Mouse (Mus musculus): ENCODE data around the gene Car10. TPM values are rescaled to one million over a fixed set of nuclear protein-coding genes. Genes with fewer than 3 reads are reported as not detected.

Gene Car10
- polyA plus RNA-seq, 1 experiment, result not detected

DNA sequence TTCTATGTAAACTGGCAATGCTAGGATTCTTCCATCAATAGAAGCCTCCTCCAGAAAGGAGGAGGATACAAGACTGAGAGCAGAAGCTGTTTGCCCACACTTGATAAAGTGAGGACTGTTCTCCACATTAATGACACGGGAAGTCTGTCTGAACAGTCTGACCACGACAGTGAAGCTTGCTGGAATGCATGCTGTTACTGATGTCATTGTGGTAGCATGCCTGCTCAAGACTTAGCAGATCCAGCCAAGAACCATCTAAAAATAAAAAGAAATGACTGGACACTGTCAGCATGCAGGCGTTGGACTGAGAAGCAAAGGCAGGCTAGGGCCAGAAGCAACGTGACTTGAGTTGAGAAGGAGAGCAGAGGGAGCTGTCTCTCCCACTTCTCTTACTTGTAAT lies 87.6 kb downstream of the Car10 start:
- no peak for TF ChIP-seq TCF12 (IDR thresholded peaks at IDR 0.05; ENCODE audit: insufficient read depth, poor library complexity, severe bottlenecking)
- no peaks in the 10 kb centered on the region for H3K27me3 ChIP-seq (ENCODE audit: control insufficient read depth, insufficient read depth, insufficient read length)
- H3K36me3 ChIP-seq (ENCODE audit: control insufficient read depth, insufficient read depth), result no peaks in the 10 kb centered on the region
- no peak overlapping the region for H3K4me2 ChIP-seq (ENCODE audit: low read depth)
- H3ac ChIP-seq (ENCODE audit: control insufficient read depth, insufficient read length), result no peak overlapping the region
- no peak overlapping the region for H3K4me3 ChIP-seq
- H3K79me2 ChIP-seq (ENCODE audit: control insufficient read depth, insufficient read depth), result no peaks in the 10 kb centered on the region

DNA sequence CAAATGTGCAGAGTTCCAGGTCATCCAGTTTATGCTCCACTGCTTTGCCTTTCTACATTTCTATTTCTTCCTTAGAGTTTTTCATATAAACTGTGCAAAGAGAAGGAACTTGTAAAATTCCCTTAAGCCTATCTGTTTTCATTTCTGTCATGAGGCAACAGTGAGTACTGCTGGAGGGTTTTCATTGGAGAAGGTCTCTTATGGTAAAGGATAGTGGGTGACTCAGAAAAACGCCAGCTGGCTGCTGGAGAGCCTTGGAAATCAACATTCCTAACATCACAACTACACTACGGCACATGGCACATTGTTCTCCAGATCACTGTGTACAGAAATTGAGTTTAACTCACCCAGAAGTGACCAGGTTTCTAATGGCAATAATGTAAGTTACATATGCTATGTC lies 88.3 kb downstream of the Car10 start:
- no peak for TF ChIP-seq MYOD1 (IDR thresholded peaks at IDR 0.05; ENCODE audit: control insufficient read depth in 1 of 3, insufficient read length in 2 of 3, low read depth in 2 of 3)
- no peak for TF ChIP-seq CEBPB (IDR thresholded peaks at IDR 0.05; ENCODE audit: insufficient read depth, poor library complexity, severe bottlenecking)
- TF ChIP-seq SRF (IDR thresholded peaks at IDR 0.05; ENCODE audit: control insufficient read depth, insufficient read length, low read depth), result no peak
- TF ChIP-seq MYOG (IDR thresholded peaks at IDR 0.05; ENCODE audit: control insufficient read depth in 1 of 3, insufficient read depth in 1 of 3, insufficient read length in 2 of 3, low read depth in 2 of 3), result no peak
- no peak for TF ChIP-seq POLR2A (IDR thresholded peaks at IDR 0.05; ENCODE audit: insufficient read length, low read depth)
- H3K4me2 ChIP-seq (ENCODE audit: low read depth), result no peak overlapping the region
- no peak overlapping the region for H3ac ChIP-seq (ENCODE audit: control insufficient read depth, insufficient read length)
- no peaks in the 10 kb centered on the region for H3K27me3 ChIP-seq (ENCODE audit: control insufficient read depth, insufficient read depth, insufficient read length)
- H3K4me3 ChIP-seq, result no peak overlapping the region
- H3K79me2 ChIP-seq (ENCODE audit: control insufficient read depth, insufficient read depth), result no peaks in the 10 kb centered on the region
- no peaks in the 10 kb centered on the region for H3K36me3 ChIP-seq (ENCODE audit: control insufficient read depth, insufficient read depth)

DNA sequence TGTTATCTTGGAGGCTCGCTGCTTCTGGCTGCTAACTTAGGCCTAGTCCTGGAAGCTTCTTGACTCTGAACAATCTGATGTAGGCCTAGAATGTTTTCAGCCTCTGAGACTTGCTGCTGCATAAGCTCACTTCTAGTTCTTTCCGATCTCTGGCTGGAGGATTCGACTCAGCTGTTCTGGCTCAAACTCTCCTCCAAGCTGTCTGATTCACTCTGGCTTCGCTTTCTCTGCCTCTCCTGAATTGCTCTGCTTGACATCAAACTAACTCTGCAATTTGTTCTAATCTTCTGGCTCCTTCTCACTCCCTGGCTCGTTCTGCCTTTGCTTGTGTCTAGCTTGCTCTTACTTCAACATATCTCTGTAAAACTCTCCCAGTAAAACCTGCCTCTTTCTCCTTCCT lies 90.8 kb downstream of the Car10 start:
- H3K79me2 ChIP-seq (ENCODE audit: control insufficient read depth, insufficient read depth), result no peaks in the 10 kb centered on the region
- H3K36me3 ChIP-seq (ENCODE audit: control insufficient read depth, insufficient read depth), result no peaks in the 10 kb centered on the region
- TF ChIP-seq USF1 (IDR thresholded peaks at IDR 0.05; ENCODE audit: low read depth), result no peak
- TF ChIP-seq TCF12 (IDR thresholded peaks at IDR 0.05; ENCODE audit: insufficient read depth, poor library complexity, severe bottlenecking), result no peak
- TF ChIP-seq MAX (IDR thresholded peaks at IDR 0.05; ENCODE audit: low read depth), result no peak
- TF ChIP-seq E2F4 (IDR thresholded peaks at IDR 0.05; ENCODE audit: insufficient read depth), result no peak
- TF ChIP-seq POLR2AphosphoS2 (IDR thresholded peaks at IDR 0.05; ENCODE audit: insufficient read length, low read depth), result no peak
- TF ChIP-seq MYOD1 (IDR thresholded peaks at IDR 0.05; ENCODE audit: control insufficient read depth in 1 of 3, insufficient read length in 2 of 3, low read depth in 2 of 3), result no peak
- TF ChIP-seq REST (IDR thresholded peaks at IDR 0.05; ENCODE audit: insufficient read depth, insufficient read length), result no peak
- no peak for TF ChIP-seq SRF (IDR thresholded peaks at IDR 0.05; ENCODE audit: control insufficient read depth, insufficient read length, low read depth)
- no peak for TF ChIP-seq TCF3 (IDR thresholded peaks at IDR 0.05; ENCODE audit: insufficient read length, low read depth)
- no peak for TF ChIP-seq MYOG (IDR thresholded peaks at IDR 0.05; ENCODE audit: control insufficient read depth in 1 of 3, insufficient read depth in 1 of 3, insufficient read length in 2 of 3, low read depth in 2 of 3)
- TF ChIP-seq CEBPB (IDR thresholded peaks at IDR 0.05; ENCODE audit: insufficient read depth, poor library complexity, severe bottlenecking), result no peak
- no peak for TF ChIP-seq POLR2A (IDR thresholded peaks at IDR 0.05; ENCODE audit: insufficient read length, low read depth)
- H3K4me2 ChIP-seq (ENCODE audit: low read depth), result no peak overlapping the region
- H3K4me3 ChIP-seq, result no peak overlapping the region
- no peaks in the 10 kb centered on the region for H3K27me3 ChIP-seq (ENCODE audit: control insufficient read depth, insufficient read depth, insufficient read length)
- H3ac ChIP-seq (ENCODE audit: control insufficient read depth, insufficient read length), result no peak overlapping the region

DNA sequence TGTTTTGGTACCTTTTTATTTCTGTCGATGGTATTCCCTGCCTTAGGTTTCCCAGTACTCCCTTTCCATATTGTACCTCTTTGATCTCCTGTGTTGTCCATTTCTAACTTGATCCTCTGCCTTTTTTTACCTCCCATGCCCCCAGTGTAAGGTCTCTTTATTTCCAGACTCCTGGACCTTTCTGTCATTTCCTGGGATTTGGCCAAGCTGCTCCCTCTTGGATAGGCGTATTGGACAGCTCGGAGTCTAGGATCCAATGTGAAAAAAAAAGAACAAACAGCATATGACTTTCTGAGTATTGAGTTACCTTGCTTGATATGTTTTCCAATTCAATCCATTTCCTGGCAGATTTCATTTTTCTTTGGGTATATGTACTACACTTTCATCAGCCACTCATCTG lies 102.2 kb downstream of the Car10 start:
- no peaks in the 10 kb centered on the region for H3K36me3 ChIP-seq (ENCODE audit: control insufficient read depth, insufficient read depth)
- no peak for TF ChIP-seq POLR2A (IDR thresholded peaks at IDR 0.05; ENCODE audit: insufficient read length, low read depth)
- TF ChIP-seq POLR2AphosphoS2 (IDR thresholded peaks at IDR 0.05; ENCODE audit: insufficient read length, low read depth), result no peak
- TF ChIP-seq MAX (IDR thresholded peaks at IDR 0.05; ENCODE audit: low read depth), result no peak
- no peak for TF ChIP-seq CEBPB (IDR thresholded peaks at IDR 0.05; ENCODE audit: insufficient read depth, poor library complexity, severe bottlenecking)
- no peak for TF ChIP-seq MYOG (IDR thresholded peaks at IDR 0.05; ENCODE audit: control insufficient read depth in 1 of 3, insufficient read depth in 1 of 3, insufficient read length in 2 of 3, low read depth in 2 of 3)
- no peak for TF ChIP-seq TCF12 (IDR thresholded peaks at IDR 0.05; ENCODE audit: insufficient read depth, poor library complexity, severe bottlenecking)
- no peak for TF ChIP-seq MYOD1 (IDR thresholded peaks at IDR 0.05; ENCODE audit: control insufficient read depth in 1 of 3, insufficient read length in 2 of 3, low read depth in 2 of 3)
- no peak for TF ChIP-seq TCF3 (IDR thresholded peaks at IDR 0.05; ENCODE audit: insufficient read length, low read depth)
- TF ChIP-seq USF1 (IDR thresholded peaks at IDR 0.05; ENCODE audit: low read depth), result no peak
- no peak for TF ChIP-seq REST (IDR thresholded peaks at IDR 0.05; ENCODE audit: insufficient read depth, insufficient read length)
- no peak overlapping the region for H3ac ChIP-seq (ENCODE audit: control insufficient read depth, insufficient read length)
- H3K79me2 ChIP-seq (ENCODE audit: control insufficient read depth, insufficient read depth), result no peaks in the 10 kb centered on the region
- H3K4me3 ChIP-seq, result no peak overlapping the region
- no peaks in the 10 kb centered on the region for H3K27me3 ChIP-seq (ENCODE audit: control insufficient read depth, insufficient read depth, insufficient read length)
- no peak overlapping the region for H3K4me2 ChIP-seq (ENCODE audit: low read depth)

DNA sequence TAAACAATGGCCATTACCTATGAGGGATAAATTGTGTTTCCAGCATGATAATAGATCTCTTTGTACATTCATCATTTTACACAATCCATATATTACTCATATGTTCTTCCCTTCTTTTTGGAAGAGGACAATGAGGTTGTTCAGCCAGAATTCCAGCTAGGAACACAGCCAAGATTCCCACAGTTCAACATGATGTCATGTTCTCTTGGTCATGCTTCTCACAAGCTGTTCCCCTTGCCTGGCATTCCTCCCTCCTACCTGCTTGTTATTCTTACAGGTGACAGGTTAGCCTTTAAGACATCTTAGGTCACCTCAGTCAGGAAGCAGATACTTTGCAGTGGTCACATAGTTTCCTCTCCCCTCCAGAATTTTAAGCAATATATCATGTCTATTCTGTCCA lies 119.6 kb downstream of the Car10 start:
- H3K4me2 ChIP-seq (ENCODE audit: low read depth), result no peak overlapping the region
- no peak for TF ChIP-seq POLR2AphosphoS2 (IDR thresholded peaks at IDR 0.05; ENCODE audit: insufficient read length, low read depth)
- TF ChIP-seq REST (IDR thresholded peaks at IDR 0.05; ENCODE audit: insufficient read depth, insufficient read length), result no peak
- no peak for TF ChIP-seq MYOG (IDR thresholded peaks at IDR 0.05; ENCODE audit: control insufficient read depth in 1 of 3, insufficient read depth in 1 of 3, insufficient read length in 2 of 3, low read depth in 2 of 3)
- TF ChIP-seq USF1 (IDR thresholded peaks at IDR 0.05; ENCODE audit: low read depth), result no peak
- TF ChIP-seq SRF (IDR thresholded peaks at IDR 0.05; ENCODE audit: control insufficient read depth, insufficient read length, low read depth), result no peak
- TF ChIP-seq TCF3 (IDR thresholded peaks at IDR 0.05; ENCODE audit: insufficient read length, low read depth), result no peak
- TF ChIP-seq CEBPB (IDR thresholded peaks at IDR 0.05; ENCODE audit: insufficient read depth, poor library complexity, severe bottlenecking), result no peak
- TF ChIP-seq E2F4 (IDR thresholded peaks at IDR 0.05; ENCODE audit: insufficient read depth), result no peak
- TF ChIP-seq TCF12 (IDR thresholded peaks at IDR 0.05; ENCODE audit: insufficient read depth, poor library complexity, severe bottlenecking), result no peak
- TF ChIP-seq MAX (IDR thresholded peaks at IDR 0.05; ENCODE audit: low read depth), result no peak
- TF ChIP-seq POLR2A (IDR thresholded peaks at IDR 0.05; ENCODE audit: insufficient read length, low read depth), result no peak
- TF ChIP-seq MYOD1 (IDR thresholded peaks at IDR 0.05; ENCODE audit: control insufficient read depth in 1 of 3, insufficient read length in 2 of 3, low read depth in 2 of 3), result no peak
- no peaks in the 10 kb centered on the region for H3K27me3 ChIP-seq (ENCODE audit: control insufficient read depth, insufficient read depth, insufficient read length)
- no peak overlapping the region for H3ac ChIP-seq (ENCODE audit: control insufficient read depth, insufficient read length)
- no peak overlapping the region for H3K4me3 ChIP-seq
- no peaks in the 10 kb centered on the region for H3K36me3 ChIP-seq (ENCODE audit: control insufficient read depth, insufficient read depth)
- no peaks in the 10 kb centered on the region for H3K79me2 ChIP-seq (ENCODE audit: control insufficient read depth, insufficient read depth)
